Mouse (Mus musculus) stomach, embryonic 14.5 days (tissue): Measurements from ENCODE around the gene Ralgapa1. TPM values are rescaled to one million over a fixed set of nuclear protein-coding genes. Genes with fewer than 3 reads are reported as not detected.

ENCODE experiments used
- ATAC-seq: fragments of 200-750 bp; cut with Nextera tagmentation; 2 replicates; pipeline ENCODE4 v1.8.0; 2017; ENCODE audit warnings: low read depth, moderate TSS enrichment; ENCODE audit not compliant: insufficient number of reproducible peaks, insufficient read depth, low FRiP score
- H3K27ac ChIP-seq: fragments of 300-500 bp; sonication (generic); 2 replicates; pipeline ENCODE4 v1.5.1; 2014; ENCODE audit warnings: mild to moderate bottlenecking, low read length, moderate library complexity, mixed read lengths
- H3K27me3 ChIP-seq: fragments of 300-500 bp; sonication (generic); 2 replicates; pipeline ENCODE4 v1.6.1; 2014; ENCODE audit warnings: low read length, control low read depth, mixed read lengths; ENCODE audit not compliant: control insufficient read depth, insufficient read depth
- H3K36me3 ChIP-seq: fragments of 300-500 bp; sonication (generic); 2 replicates; pipeline ENCODE4 v1.6.1; 2014; ENCODE audit warnings: mild to moderate bottlenecking, control low read depth, low read length, moderate library complexity, mixed read lengths; ENCODE audit not compliant: control insufficient read depth, insufficient read depth
- H3K4me1 ChIP-seq: fragments of 300-500 bp; sonication (generic); 2 replicates; pipeline ENCODE4 v1.6.1; 2014; ENCODE audit warnings: low read length, control low read depth, mixed read lengths; ENCODE audit not compliant: control insufficient read depth, insufficient read depth
- H3K4me2 ChIP-seq: fragments of 300-500 bp; sonication (generic); replicated peaks from 2 replicates; pipeline ENCODE4 v1.6.1; 2014; ENCODE audit warnings: low read depth, low read length, control low read depth
- H3K4me3 ChIP-seq: fragments of 300-500 bp; sonication (generic); 2 replicates; pipeline ENCODE4 v1.5.1; 2014; ENCODE audit warnings: low read depth, low read length, control low read depth
- H3K9ac ChIP-seq: fragments of 300-500 bp; sonication (generic); replicated peaks from 2 replicates; pipeline ENCODE4 v1.6.1; 2014; ENCODE audit warnings: low read depth, mild to moderate bottlenecking, control low read depth, low read length, moderate library complexity, mixed read lengths
- H3K9me3 ChIP-seq: fragments of 300-500 bp; sonication (generic); 2 replicates; pipeline ENCODE4 v1.6.1; 2016; ENCODE audit warnings: low read depth, low read length, control low read depth; ENCODE audit not compliant: control insufficient read depth
- WGBS: fragments of 180-500 bp; shearing (Covaris S2); extraction: QIAGEN DNeasy Blood & Tissue Kit; methylation state at CpG from one replicate; pipeline ENCODE4 v1.1.7; 2014; 5-methylcytosine and 5-hydroxymethylcytosine counted together
- polyA plus RNA-seq: library from polyadenylated mRNA; unstranded; fragments of >200 nt; fragmentation: Nextera tagmentation; extraction: Ambion mirVana; gene quantifications from 2 replicates; pipeline ENCODE4 v1.2.1, GENCODE M21; 2014

The Ralgapa1 gene
- polyA plus RNA-seq, 1 experiment from 2014 or later = 26.0 TPM

GRCm38 (mm10) chr12:55571181-55571580 lies 249.8 kb downstream of the Ralgapa1 start:
- no peaks in the 10 kb centered on the region for H3K27me3 ChIP-seq
- H3K4me1 ChIP-seq = no peaks in the 10 kb centered on the region
- no peak overlapping the region for H3K9ac ChIP-seq
- ATAC-seq = no peak
- H3K36me3 ChIP-seq = no peaks in the 10 kb centered on the region
- H3K4me2 ChIP-seq = no peak overlapping the region
- no peak overlapping the region for H3K4me3 ChIP-seq
- H3K27ac ChIP-seq = no peak overlapping the region
- WGBS = 80% methylated on average over 11 of the region's 11 CpGs
- H3K9me3 ChIP-seq = no peaks in the 10 kb centered on the region

GRCm38 (mm10) chr12:55570646-55571045 lies 250.3 kb downstream of the Ralgapa1 start:
- Histone ChIP-seq H3K4me1 (no peaks in the 10 kb centered on the region), H3K4me2 (no peak overlapping the region), H3K27me3 (no peaks in the 10 kb centered on the region), H3K9ac (no peak overlapping the region), H3K4me3 (no peak overlapping the region), H3K36me3 (no peaks in the 10 kb centered on the region), H3K9me3 (no peaks in the 10 kb centered on the region), H3K27ac (no peak overlapping the region)
- no peak for ATAC-seq
- WGBS = 88% methylated on average over 9 of the region's 9 CpGs

GRCm38 (mm10) chr12:55569676-55570075 lies 251.3 kb downstream of the Ralgapa1 start:
- ATAC-seq = no peak
- 51% methylated on average over 6 of the region's 6 CpGs for WGBS
- H3K27ac ChIP-seq = no peak overlapping the region
- no peak overlapping the region for H3K9ac ChIP-seq
- H3K4me2 ChIP-seq = no peak overlapping the region
- no peaks in the 10 kb centered on the region for H3K4me1 ChIP-seq
- no peaks in the 10 kb centered on the region for H3K27me3 ChIP-seq
- H3K36me3 ChIP-seq = no peaks in the 10 kb centered on the region
- H3K9me3 ChIP-seq = no peaks in the 10 kb centered on the region
- H3K4me3 ChIP-seq = no peak overlapping the region

GRCm38 (mm10) chr12:55568466-55568865 lies 252.5 kb downstream of the Ralgapa1 start:
- no peak overlapping the region for H3K4me3 ChIP-seq
- H3K4me2 ChIP-seq = no peak overlapping the region
- no peaks in the 10 kb centered on the region for H3K36me3 ChIP-seq
- H3K9ac ChIP-seq = no peak overlapping the region
- H3K27ac ChIP-seq = no peak overlapping the region
- no peaks in the 10 kb centered on the region for H3K4me1 ChIP-seq
- 79% methylated on average over 3 of the region's 3 CpGs for WGBS
- H3K27me3 ChIP-seq = no peaks in the 10 kb centered on the region
- H3K9me3 ChIP-seq = no peaks in the 10 kb centered on the region
- ATAC-seq = no peak

- Histone ChIP-seq H3K4me1 (no peaks in the 10 kb centered on the region), H3K27me3 (no peaks in the 10 kb centered on the region), H3K4me3 (no peak overlapping the region), H3K9me3 (no peaks in the 10 kb centered on the region), H3K36me3 (no peaks in the 10 kb centered on the region), H3K27ac (no peak overlapping the region), H3K9ac (no peak overlapping the region), H3K4me2 (no peak overlapping the region)
- ATAC-seq = no peak
- WGBS = 68% methylated on average over 5 of the region's 5 CpGs
Observed at GRCm38 (mm10) chr12:55566837-55567236, 254.1 kb downstream of the Ralgapa1 start.

GRCm38 (mm10) chr12:55565867-55566266 lies 255.1 kb downstream of the Ralgapa1 start:
- no peaks in the 10 kb centered on the region for H3K4me1 ChIP-seq
- H3K36me3 ChIP-seq = no peaks in the 10 kb centered on the region
- WGBS = 75% methylated on average over 9 of the region's 9 CpGs
- no peaks in the 10 kb centered on the region for H3K9me3 ChIP-seq
- H3K27ac ChIP-seq = no peak overlapping the region
- no peak overlapping the region for H3K4me2 ChIP-seq
- no peak for ATAC-seq
- no peaks in the 10 kb centered on the region for H3K27me3 ChIP-seq
- no peak overlapping the region for H3K4me3 ChIP-seq
- no peak overlapping the region for H3K9ac ChIP-seq

- no peaks in the 10 kb centered on the region for H3K36me3 ChIP-seq
- 96% methylated on average over 19 of the region's 19 CpGs for WGBS
Observed at GRCm38 (mm10) chr12:55565206-55565605, 255.8 kb downstream of the Ralgapa1 start, which contains the start of gene Aldoart2. Gene Aldoart2 (plus strand): TSS chr12:55565239.

GRCm38 (mm10) chr12:55564187-55564963 lies 256.6 kb downstream of the Ralgapa1 start:
- H3K9ac ChIP-seq = no peak overlapping the region
- no peaks in the 10 kb centered on the region for H3K36me3 ChIP-seq
- 81% methylated on average over 9 of the region's 9 CpGs for WGBS

More at GRCm38 (mm10) chr12:55565206-55565605, 255.8 kb downstream of the Ralgapa1 start, which contains the start of gene Aldoart2:
- H3K27ac ChIP-seq = no peak within 1 kb of the TSS
- no peak within 1 kb of the TSS for H3K9ac ChIP-seq
- H3K4me1 ChIP-seq = no peaks in the 10 kb centered on the region
- ATAC-seq = no peak
- no peak within 1 kb of the TSS for H3K4me2 ChIP-seq
- H3K27me3 ChIP-seq = no peaks in the 10 kb centered on the region
- H3K9me3 ChIP-seq = no peaks in the 10 kb centered on the region
- H3K4me3 ChIP-seq = no peak within 1 kb of the TSS

GRCm38 (mm10) chr12:55563742-55564141 lies 257.2 kb downstream of the Ralgapa1 start:
- no peak for ATAC-seq
- H3K4me1 ChIP-seq = no peaks in the 10 kb centered on the region
- WGBS = 91% methylated on average over 3 of the region's 3 CpGs

More at GRCm38 (mm10) chr12:55564187-55564963, 256.6 kb downstream of the Ralgapa1 start:
- no peaks in the 10 kb centered on the region for H3K27me3 ChIP-seq
- no peaks in the 10 kb centered on the region for H3K4me1 ChIP-seq
- no peaks in the 10 kb centered on the region for H3K9me3 ChIP-seq
- no peak overlapping the region for H3K27ac ChIP-seq
- no peak overlapping the region for H3K4me3 ChIP-seq
- no peak for ATAC-seq
- no peak overlapping the region for H3K4me2 ChIP-seq

More at GRCm38 (mm10) chr12:55563742-55564141, 257.2 kb downstream of the Ralgapa1 start:
- H3K9ac ChIP-seq = no peak overlapping the region
- H3K27me3 ChIP-seq = no peaks in the 10 kb centered on the region
- no peaks in the 10 kb centered on the region for H3K36me3 ChIP-seq
- no peak overlapping the region for H3K4me3 ChIP-seq
- no peak overlapping the region for H3K27ac ChIP-seq
- H3K4me2 ChIP-seq = no peak overlapping the region
- H3K9me3 ChIP-seq = no peaks in the 10 kb centered on the region
